Mouse (Mus musculus): ENCODE results near the gene Olfr521. TPM values are rescaled to one million over a fixed set of nuclear protein-coding genes. Genes with fewer than 3 reads are reported as not detected.
"Not testable (repeated sequence)": the region's sequence is repeated elsewhere in the genome, so short reads cannot be mapped to it uniquely, and the experiment has no call there.

Gene Olfr521
- polyA plus RNA-seq (2014; fragmentation: Nextera tagmentation; extraction: Ambion mirVana), result not detected in 2 replicates

DNA sequence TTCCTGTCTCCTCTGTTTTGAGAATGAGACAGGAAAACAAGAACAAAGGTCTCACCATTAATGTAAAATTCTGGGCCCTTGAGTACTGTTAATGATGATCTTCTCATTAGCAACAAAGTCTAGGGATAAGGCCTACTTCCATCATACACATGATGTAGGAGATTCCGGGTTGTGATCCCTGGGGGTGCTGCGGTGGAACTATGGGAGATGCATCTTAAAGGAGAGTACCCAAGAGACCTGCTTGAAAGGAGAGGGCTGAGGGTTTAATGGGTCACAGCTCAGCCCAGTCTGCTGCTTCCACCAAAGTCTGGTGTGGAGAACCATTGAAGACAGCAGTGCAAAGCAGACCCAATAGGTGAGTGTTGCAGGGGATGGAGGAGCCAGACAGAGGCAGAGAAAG is at the start of gene Olfr521:
Gene Olfr521, plus strand, starts transcription at position 301 of the 400 bp plus-strand sequence.
- DNase-seq (ENCODE audit: low spot score), result no peak
- Histone ChIP-seq H3K9ac (ENCODE audit: low read depth, low read length) (no peak within 1 kb of the TSS), H3K4me1 (ENCODE audit: control insufficient read depth, insufficient read depth, low read length) (no peaks in the 10 kb centered on the region), H3K27ac (replicated peaks; ENCODE audit: low read depth, low read length) (no peak within 1 kb of the TSS), H3K9me3 (ENCODE audit: control insufficient read depth, low read length) (peaks cover 28% of the 10 kb centered on the region), H3K36me3 (ENCODE audit: control insufficient read depth, insufficient read depth, low read length) (no peaks in the 10 kb centered on the region), H3K4me3 (ENCODE audit: low read depth, low read length) (no peak within 1 kb of the TSS), H3K4me2 (ENCODE audit: low read depth, low read length) (no peak within 1 kb of the TSS), H3K27me3 (replicated peaks; ENCODE audit: control insufficient read depth, insufficient read depth, low read length) (no peaks in the 10 kb centered on the region)
- no peak for ATAC-seq (ENCODE audit: low read depth)
- 89% methylated on average over 2 of the region's 2 CpGs for WGBS

DNA sequence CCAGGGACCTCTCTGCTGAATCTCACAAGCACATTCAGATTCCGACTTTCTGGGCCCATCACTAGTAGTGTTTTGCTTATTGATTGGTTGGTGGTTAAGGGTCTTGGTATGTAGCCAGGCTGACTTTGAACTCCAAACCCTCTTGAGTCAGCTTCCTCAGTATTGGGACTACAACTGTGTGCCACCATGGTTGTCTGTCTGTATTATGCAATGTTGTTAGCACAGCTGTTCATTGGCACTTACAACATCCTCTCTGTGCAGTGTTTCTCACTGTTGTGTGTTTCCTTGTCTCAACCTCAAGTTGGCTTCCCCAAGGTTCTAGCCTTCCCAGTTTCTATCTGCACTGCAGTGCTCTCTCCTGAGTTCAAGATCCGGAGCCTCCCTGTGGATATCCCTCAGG is 46.8 kb upstream of the Olfr521 start:
- Histone ChIP-seq H3K9me3 (ENCODE audit: control insufficient read depth, low read length) (no peaks in the 10 kb centered on the region), H3K4me3 (ENCODE audit: low read depth, low read length) (no peak overlapping the region), H3K36me3 (ENCODE audit: control insufficient read depth, insufficient read depth, low read length) (no peaks in the 10 kb centered on the region), H3K27ac (replicated peaks; ENCODE audit: low read depth, low read length) (no peak overlapping the region), H3K9ac (ENCODE audit: low read depth, low read length) (no peak overlapping the region), H3K4me1 (ENCODE audit: control insufficient read depth, insufficient read depth, low read length) (no peaks in the 10 kb centered on the region), H3K4me2 (ENCODE audit: low read depth, low read length) (no peak overlapping the region), H3K27me3 (replicated peaks; ENCODE audit: control insufficient read depth, insufficient read depth, low read length) (no peaks in the 10 kb centered on the region)
- 64% methylated on average over 2 of the region's 2 CpGs for WGBS
- DNase-seq (ENCODE audit: low spot score) (no peak), ATAC-seq (ENCODE audit: low read depth) (no peak)

DNA sequence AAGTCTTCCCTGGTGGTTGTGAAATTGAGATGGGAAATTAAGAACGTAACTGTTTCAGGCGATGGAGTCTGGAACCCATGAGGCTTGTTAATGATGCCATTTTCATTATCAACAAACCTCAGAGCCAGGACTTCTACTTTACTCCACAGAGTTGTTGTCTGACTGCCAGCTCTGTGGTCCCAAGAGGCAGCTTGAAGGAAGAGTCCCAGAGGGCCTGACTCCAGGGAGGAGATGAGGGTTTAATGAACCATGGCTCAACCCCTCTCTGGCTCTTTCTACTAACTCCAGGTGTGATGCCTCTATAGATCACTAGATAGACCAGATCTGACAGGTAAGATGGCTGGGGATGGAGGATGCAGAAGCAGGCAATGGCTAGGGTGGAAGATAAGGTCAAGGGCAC is 33.3 kb upstream of the Olfr521 start, which contains the start of gene Olfr520:
Gene Olfr520, plus strand, starts transcription at position 301 of the 400 bp plus-strand sequence.
- WGBS, result 98% methylated on average over 2 of the region's 2 CpGs
- no peak within 1 kb of the TSS for H3K4me2 ChIP-seq (ENCODE audit: low read depth, low read length)
- H3K9me3 ChIP-seq (ENCODE audit: control insufficient read depth, low read length), result peaks cover 14% of the 10 kb centered on the region; the same call in 1 of the 2 replicates
- no peaks in the 10 kb centered on the region for H3K27me3 ChIP-seq (replicated peaks; ENCODE audit: control insufficient read depth, insufficient read depth, low read length)
- no peak within 1 kb of the TSS for H3K4me3 ChIP-seq (ENCODE audit: low read depth, low read length)
- no peak within 1 kb of the TSS for H3K9ac ChIP-seq (ENCODE audit: low read depth, low read length)
- no peaks in the 10 kb centered on the region for H3K4me1 ChIP-seq (ENCODE audit: control insufficient read depth, insufficient read depth, low read length)
- H3K36me3 ChIP-seq (ENCODE audit: control insufficient read depth, insufficient read depth, low read length), result no peaks in the 10 kb centered on the region
- no peak within 1 kb of the TSS for H3K27ac ChIP-seq (replicated peaks; ENCODE audit: low read depth, low read length)
- DNase-seq (ENCODE audit: low spot score), result no peak
- ATAC-seq (ENCODE audit: low read depth), result no peak

DNA sequence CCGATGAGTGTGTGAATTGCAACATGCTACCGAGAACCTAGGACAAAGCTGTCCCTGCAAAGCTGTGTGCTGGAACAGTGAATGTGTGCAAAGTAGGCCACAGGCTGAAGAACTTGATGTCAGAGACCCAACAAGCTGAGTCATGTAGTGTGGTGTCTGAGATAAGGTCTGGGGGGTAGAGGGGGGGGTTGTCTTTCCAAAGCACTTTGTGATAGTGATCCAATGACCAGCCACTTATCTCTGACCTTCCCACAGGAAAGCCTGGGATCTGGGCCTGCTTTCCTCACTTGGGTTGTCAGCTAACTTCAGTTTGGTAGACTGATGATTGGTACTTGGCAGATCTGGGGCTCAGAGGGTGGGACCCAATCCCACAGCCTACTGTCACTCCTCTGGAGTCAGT is 28.7 kb upstream of the Olfr521 start:
- H3K4me3 ChIP-seq (ENCODE audit: low read depth, low read length), result no peak overlapping the region
- 89% methylated on average over 2 of the region's 2 CpGs for WGBS
- no peak overlapping the region for H3K4me2 ChIP-seq (ENCODE audit: low read depth, low read length)
- H3K9ac ChIP-seq (ENCODE audit: low read depth, low read length), result no peak overlapping the region
- DNase-seq (ENCODE audit: low spot score) (no peak), ATAC-seq (ENCODE audit: low read depth) (no peak)
- peaks cover 3% of the 10 kb centered on the region; the same call in 1 of the 2 replicates for H3K4me1 ChIP-seq (ENCODE audit: control insufficient read depth, insufficient read depth, low read length)
- H3K9me3 ChIP-seq (ENCODE audit: control insufficient read depth, low read length), result no peaks in the 10 kb centered on the region
- H3K27ac ChIP-seq (replicated peaks; ENCODE audit: low read depth, low read length), result no peak overlapping the region
- H3K36me3 ChIP-seq (ENCODE audit: control insufficient read depth, insufficient read depth, low read length), result no peaks in the 10 kb centered on the region
- no peaks in the 10 kb centered on the region for H3K27me3 ChIP-seq (replicated peaks; ENCODE audit: control insufficient read depth, insufficient read depth, low read length)

DNA sequence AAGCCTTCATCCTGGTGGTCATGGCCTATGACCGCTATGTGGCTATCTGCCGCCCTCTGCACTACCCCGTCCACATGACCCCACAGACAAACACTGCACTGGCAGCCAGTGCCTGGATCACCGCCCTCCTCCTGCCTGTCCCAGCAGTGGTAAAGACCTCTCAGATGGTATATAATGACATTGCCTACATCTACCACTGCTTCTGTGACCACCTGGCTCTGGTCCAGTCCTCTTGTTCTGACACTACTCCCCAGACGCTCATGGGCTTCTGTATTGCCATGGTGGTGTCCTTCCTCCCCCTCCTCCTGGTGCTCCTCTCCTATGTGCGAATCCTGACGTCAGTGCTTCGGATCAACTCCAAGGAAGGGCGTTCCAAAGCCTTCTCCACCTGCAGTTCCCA is 27.8 kb upstream of the Olfr521 start:
- not testable (repeated sequence) for H3K4me1 ChIP-seq (ENCODE audit: control insufficient read depth, insufficient read depth, low read length); H3K9ac ChIP-seq (ENCODE audit: low read depth, low read length); ATAC-seq (ENCODE audit: low read depth); H3K36me3 ChIP-seq (ENCODE audit: control insufficient read depth, insufficient read depth, low read length); H3K4me3 ChIP-seq (ENCODE audit: low read depth, low read length); DNase-seq (ENCODE audit: low spot score); H3K4me2 ChIP-seq (ENCODE audit: low read depth, low read length); H3K27ac ChIP-seq (replicated peaks; ENCODE audit: low read depth, low read length); H3K9me3 ChIP-seq (ENCODE audit: control insufficient read depth, low read length); H3K27me3 ChIP-seq (replicated peaks; ENCODE audit: control insufficient read depth, insufficient read depth, low read length)
- WGBS, result 92% methylated on average over 9 of the region's 9 CpGs

DNA sequence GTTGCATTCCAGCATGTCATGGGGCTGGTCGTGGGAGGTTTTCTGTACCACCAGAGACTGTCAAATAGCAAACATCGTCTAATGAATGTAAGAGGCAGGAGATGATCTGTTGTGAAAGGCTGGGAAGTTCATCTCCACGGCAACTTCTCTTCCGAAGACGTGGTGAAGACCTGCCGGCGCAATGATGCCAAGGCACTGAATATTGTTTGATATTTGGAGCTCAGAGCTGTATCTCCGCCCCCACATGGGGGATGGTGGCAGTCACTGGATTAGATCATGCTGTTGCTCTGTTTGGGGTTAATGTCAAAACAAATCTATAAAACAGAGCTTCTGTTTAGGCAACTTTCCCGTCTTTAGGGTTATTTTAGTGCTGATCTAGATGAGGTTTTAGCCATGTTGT is 24.0 kb upstream of the Olfr521 start:
- Histone ChIP-seq H3K4me1 (ENCODE audit: control insufficient read depth, insufficient read depth, low read length) (peaks cover 3% of the 10 kb centered on the region; the same call in 1 of the 2 replicates), H3K9me3 (ENCODE audit: control insufficient read depth, low read length) (no peaks in the 10 kb centered on the region), H3K4me2 (ENCODE audit: low read depth, low read length) (no peak overlapping the region), H3K27me3 (replicated peaks; ENCODE audit: control insufficient read depth, insufficient read depth, low read length) (no peaks in the 10 kb centered on the region), H3K4me3 (ENCODE audit: low read depth, low read length) (no peak overlapping the region), H3K36me3 (ENCODE audit: control insufficient read depth, insufficient read depth, low read length) (no peaks in the 10 kb centered on the region), H3K9ac (ENCODE audit: low read depth, low read length) (no peak overlapping the region), H3K27ac (replicated peaks; ENCODE audit: low read depth, low read length) (no peak overlapping the region)
- 60% methylated on average over 9 of the region's 9 CpGs for WGBS
- ATAC-seq (ENCODE audit: low read depth), result no peak
- no peak for DNase-seq (ENCODE audit: low spot score)

DNA sequence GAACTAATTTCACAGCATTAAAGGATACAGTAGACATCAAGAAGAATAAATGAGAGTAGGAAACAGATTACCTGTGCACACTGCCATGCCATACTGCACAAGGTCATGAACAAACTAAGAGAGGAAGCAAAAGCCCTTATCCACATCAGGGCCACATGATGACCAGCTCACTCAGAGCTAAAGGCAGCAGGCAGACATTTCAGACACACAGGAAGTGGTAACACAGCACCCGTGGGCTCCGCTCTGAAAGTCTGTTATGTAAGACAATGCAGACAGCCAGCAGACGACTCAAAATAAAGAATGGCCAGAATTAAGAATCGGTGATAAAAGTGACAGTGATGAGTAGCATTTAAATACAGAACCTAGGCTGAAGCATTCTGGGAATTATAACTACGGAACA is 18.1 kb downstream of the Olfr521 start:
- Histone ChIP-seq H3K4me3 (ENCODE audit: low read depth, low read length) (no peak overlapping the region), H3K27me3 (replicated peaks; ENCODE audit: control insufficient read depth, insufficient read depth, low read length) (no peaks in the 10 kb centered on the region), H3K4me2 (ENCODE audit: low read depth, low read length) (no peak overlapping the region), H3K9me3 (ENCODE audit: control insufficient read depth, low read length) (no peaks in the 10 kb centered on the region), H3K4me1 (ENCODE audit: control insufficient read depth, insufficient read depth, low read length) (no peaks in the 10 kb centered on the region), H3K27ac (replicated peaks; ENCODE audit: low read depth, low read length) (no peak overlapping the region), H3K9ac (ENCODE audit: low read depth, low read length) (no peak overlapping the region), H3K36me3 (ENCODE audit: control insufficient read depth, insufficient read depth, low read length) (no peaks in the 10 kb centered on the region)
- ATAC-seq (ENCODE audit: low read depth), result no peak
- WGBS, result 76% methylated on average over 5 of the region's 5 CpGs
- DNase-seq (ENCODE audit: low spot score), result no peak

DNA sequence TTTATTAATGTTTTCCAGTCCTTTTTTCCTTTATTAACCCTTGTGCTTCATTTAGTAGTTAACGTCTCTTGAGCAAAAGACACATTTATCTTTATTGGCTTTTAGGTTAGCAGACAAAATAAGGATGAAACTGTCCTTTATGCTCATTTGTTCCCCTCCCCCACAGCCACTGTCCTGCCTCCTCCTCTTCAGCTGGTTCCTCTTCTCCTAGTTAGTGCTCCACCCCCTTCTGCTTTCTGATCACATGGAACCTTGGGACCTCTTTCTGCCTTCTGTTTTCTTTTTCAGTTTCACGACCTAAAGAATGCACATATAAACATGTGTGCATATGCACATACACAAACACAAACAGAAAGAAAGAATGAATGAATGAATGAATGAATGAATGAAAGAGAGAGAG is 18.6 kb downstream of the Olfr521 start:
- Histone ChIP-seq H3K4me3 (ENCODE audit: low read depth, low read length) (no peak overlapping the region), H3K4me1 (ENCODE audit: control insufficient read depth, insufficient read depth, low read length) (no peaks in the 10 kb centered on the region), H3K9ac (ENCODE audit: low read depth, low read length) (no peak overlapping the region), H3K27ac (replicated peaks; ENCODE audit: low read depth, low read length) (no peak overlapping the region), H3K27me3 (replicated peaks; ENCODE audit: control insufficient read depth, insufficient read depth, low read length) (no peaks in the 10 kb centered on the region), H3K9me3 (ENCODE audit: control insufficient read depth, low read length) (no peaks in the 10 kb centered on the region), H3K4me2 (ENCODE audit: low read depth, low read length) (no peak overlapping the region), H3K36me3 (ENCODE audit: control insufficient read depth, insufficient read depth, low read length) (no peaks in the 10 kb centered on the region)
- 73% methylated on average over 2 of the region's 2 CpGs for WGBS
- DNase-seq (ENCODE audit: low spot score), result no peak
- ATAC-seq (ENCODE audit: low read depth), result no peak

DNA sequence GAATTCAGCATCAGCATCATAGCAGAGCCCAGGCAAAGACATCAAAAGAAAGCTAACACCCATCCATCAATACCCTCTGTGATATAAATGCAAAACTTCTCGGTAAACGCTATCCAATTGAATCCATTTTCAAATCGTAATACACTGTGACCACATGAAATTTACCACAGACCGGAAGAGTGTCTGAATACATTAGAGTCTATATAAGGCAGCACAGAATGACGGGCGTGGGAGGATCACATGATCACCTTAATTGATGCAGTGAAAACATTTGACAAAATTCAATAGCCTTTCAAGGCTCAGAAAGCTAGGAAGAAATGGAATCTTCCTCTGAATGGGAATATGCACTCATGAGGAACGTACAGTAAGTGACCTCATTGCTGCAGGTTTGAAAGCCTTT is 20.1 kb downstream of the Olfr521 start:
- Histone ChIP-seq H3K4me2 (ENCODE audit: low read depth, low read length) (no peak overlapping the region), H3K9ac (ENCODE audit: low read depth, low read length) (no peak overlapping the region), H3K4me3 (ENCODE audit: low read depth, low read length) (no peak overlapping the region), H3K27me3 (replicated peaks; ENCODE audit: control insufficient read depth, insufficient read depth, low read length) (no peaks in the 10 kb centered on the region), H3K36me3 (ENCODE audit: control insufficient read depth, insufficient read depth, low read length) (no peaks in the 10 kb centered on the region), H3K9me3 (ENCODE audit: control insufficient read depth, low read length) (no peaks in the 10 kb centered on the region), H3K27ac (replicated peaks; ENCODE audit: low read depth, low read length) (no peak overlapping the region), H3K4me1 (ENCODE audit: control insufficient read depth, insufficient read depth, low read length) (0 out of 2 replicates have a peak, but pooled peaks cover 6% of the 10 kb centered on the region)
- ATAC-seq (ENCODE audit: low read depth) (no peak), DNase-seq (ENCODE audit: low spot score) (no peak)
- WGBS, result 76% methylated on average over 7 of the region's 7 CpGs
